Mouse (Mus musculus) bone marrow, adult 2 months (tissue): Measurements from ENCODE around the gene Ifit3.

ENCODE experiments used
- CTCF ChIP-seq: fragments of 200-500 bp; IDR thresholded peaks from 2 replicates; pipeline ENCODE4 v1.5.1; 2011; ENCODE audit warnings: low read length, control low read depth; ENCODE audit not compliant: control insufficient read depth, insufficient read depth
- POLR2A ChIP-seq: fragments of 200-500 bp; IDR thresholded peaks from 2 replicates; pipeline ENCODE4 v1.6.1; 2011; ENCODE audit warnings: low read depth, mild to moderate bottlenecking, control low read depth, low read length, borderline replicate concordance; ENCODE audit not compliant: control insufficient read depth

DNA sequence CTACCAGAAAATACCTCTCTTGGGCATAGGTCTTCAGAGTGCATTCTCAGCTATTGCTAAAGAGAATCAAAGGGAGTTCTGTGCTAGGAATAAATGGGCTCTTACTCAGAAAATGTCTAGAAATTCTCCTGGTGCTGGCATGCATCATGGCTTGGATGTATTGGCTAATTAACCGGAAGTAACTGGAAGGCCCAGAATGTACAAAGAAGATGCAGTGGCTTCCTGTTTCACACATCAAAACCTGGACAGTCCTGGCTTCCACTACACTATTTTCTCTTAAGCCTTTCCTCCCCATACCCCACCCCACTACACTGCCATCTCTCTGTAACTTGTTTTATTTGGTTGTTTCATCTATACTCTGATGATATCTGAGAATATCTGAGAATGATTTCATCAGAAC, 43.9 kb upstream of the Ifit3 start:
- TF ChIP-seq CTCF (no peak), POLR2A (no peak)
